Mouse (Mus musculus): Measurements from ENCODE around the gene Kcnd1.

DNA sequence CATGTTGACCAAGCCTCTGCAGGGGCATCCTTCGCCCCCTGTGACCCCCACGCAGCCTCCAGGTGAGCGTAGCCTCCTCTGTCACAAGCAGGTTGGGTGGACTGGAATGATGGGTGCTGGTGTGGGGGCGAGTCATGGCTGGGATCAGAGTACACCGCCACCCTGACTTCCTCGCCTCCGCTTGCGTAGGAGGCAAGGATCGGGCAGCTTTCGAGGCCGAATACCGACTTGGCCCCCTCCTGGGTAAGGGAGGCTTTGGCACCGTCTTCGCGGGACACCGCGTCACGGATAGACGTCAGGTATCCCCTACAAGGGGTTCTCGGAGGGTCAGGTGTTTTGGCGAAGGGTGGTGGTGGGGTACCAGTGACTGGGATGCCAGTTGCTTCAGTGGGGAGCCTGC lies 56.4 kb downstream of the Kcnd1 start:
- TF ChIP-seq EP300 (IDR thresholded peaks at IDR 0.05; ENCODE audit: low read depth) (no peak), CTCF (IDR thresholded peaks at IDR 0.05; ENCODE audit: low read depth) (no peak)
